Mouse (Mus musculus): Measurements from ENCODE around the gene Zranb2.

Zranb2 gene

DNA sequence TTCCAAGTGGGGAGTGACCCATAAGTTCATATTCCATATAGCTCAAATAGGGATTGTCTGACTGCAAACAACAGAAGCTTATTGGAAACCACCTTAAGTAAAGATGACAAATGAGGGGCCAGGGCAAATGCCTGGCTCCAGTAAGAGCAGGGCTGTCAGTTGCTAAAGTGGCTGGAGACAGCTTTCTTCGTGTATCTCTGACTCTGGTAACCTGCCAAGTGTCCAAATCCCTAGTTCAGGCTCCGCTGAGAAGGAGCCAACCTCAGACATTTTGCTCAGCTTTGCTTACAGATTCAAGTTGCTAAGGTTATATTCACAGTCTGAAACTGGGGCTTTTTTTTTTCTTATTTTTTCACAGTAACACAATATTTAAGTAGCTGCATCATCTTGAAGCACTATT, 45.4 kb downstream of the Zranb2 start:
- no peak for DNase-seq

DNA sequence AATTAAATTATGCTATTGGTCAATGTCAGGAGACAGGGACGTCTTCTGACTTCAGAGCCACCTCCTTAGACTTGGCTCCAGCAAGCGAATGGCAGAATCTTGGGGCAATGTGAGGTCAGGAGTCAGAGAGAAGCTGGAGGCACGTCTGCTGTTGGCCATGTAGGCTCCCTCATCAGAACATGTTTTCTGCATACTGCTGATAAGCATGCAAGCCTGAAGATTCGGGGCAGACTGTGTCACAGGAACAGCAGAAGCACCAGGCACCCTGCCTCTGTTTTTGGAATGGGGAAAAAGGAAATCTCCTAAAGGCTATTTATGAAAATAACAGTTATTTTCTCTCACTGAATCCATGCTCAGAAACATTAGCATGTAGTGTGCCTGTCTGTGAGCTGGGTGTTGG, 46.3 kb downstream of the Zranb2 start:
- no peak for DNase-seq

DNA sequence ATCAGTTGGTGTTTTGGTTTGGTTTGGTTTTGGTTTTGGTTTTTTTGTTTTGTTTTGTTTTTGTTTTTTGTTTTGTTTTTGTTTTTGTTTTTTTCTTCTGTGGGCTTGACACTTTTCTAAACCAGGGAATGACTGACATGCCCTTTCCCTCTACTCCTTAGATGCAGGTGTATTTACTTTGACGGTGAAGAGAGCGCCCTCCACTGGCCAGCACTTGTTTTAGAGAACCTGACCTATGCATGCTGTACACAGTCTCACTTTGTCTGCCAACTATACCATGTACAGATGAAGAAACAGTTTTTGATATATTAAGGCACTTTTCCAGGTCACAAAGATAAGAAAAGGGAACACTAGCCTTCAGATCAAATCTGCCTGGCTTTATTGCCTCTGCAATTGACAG, 47.8 kb downstream of the Zranb2 start:
- DNase-seq = no peak

DNA sequence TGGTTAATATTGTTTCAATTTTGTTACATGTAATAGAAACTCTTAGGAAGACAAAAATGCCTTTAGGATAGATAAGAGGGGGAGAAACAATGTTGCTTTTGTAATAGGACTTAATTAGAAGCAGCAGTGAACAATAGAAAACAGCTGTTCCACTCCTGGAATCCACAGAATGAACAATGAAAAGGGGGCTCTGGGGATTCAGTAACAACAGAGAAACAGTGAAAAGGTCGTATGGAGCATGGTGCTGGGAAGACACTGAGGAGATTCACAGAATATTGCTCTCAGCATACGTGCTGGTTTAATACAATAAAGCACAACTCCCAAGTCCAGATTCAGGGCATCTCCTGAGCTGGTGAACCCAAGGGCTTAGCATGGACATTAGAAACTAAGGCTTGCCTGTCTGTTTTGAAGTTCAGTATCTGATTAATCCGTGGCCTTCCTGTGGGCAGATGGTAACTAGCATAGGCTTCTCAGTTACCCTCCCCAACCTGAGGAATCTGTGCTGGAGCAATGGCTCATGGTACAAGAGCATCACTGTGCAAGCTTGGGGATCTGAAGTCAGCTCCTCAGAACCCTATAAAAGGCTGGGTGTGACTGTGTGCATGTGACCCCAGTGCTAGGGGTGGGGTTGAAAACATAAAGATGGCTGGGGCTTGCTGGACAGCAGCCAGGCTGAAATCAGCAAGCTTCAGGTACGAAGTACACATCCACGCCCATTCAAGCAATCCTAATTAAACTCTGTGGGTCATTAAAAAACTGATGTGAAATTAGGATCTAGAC, 48.9 kb downstream of the Zranb2 start:
- no peak for DNase-seq

DNA sequence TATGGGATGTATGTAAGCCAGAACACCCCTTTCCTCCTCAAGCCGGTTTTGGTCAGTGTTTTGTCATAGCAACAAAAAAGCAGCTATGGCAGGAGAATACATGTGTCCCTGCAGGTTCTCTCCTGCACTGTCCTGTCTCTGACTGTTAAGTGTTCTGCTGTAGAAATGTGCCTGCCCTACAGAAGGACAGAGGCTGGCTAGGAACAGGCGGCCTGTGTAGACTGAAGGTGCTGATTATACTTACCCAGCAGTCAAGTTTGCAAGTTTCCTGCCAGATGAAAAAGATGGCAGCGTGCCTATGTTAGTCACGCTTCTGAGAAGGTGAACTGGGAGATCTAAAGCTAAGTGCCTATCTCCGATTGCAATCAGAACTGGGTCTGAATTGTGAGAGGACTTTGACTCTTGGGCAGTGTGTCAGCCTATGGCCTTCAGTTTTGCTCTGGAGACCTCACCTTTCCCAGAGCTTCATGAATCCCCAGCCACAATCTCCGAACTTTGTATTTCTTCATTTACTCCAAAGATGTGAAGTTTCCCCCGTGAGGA, 63.9 kb downstream of the Zranb2 start:
- no peak for DNase-seq
